Mouse (Mus musculus): Measurements from ENCODE around the gene Gucy2g. TPM values are rescaled to one million over a fixed set of nuclear protein-coding genes. Genes with fewer than 3 reads are reported as not detected.
A peak's percentile ranks its signal among the peaks of the same experiment; 100 is the strongest.

The Gucy2g gene
- polyA plus RNA-seq, 1 experiment from 2014 or later: not detected

- H3K36me3 ChIP-seq: no peaks in the 10 kb centered on the region
- H3K27me3 ChIP-seq: no peaks in the 10 kb centered on the region
- ATAC-seq (ENCODE audit: low FRiP score): no peak
- 32% methylated on average over 7 of the region's 7 CpGs for WGBS
- no peak overlapping the region for H3K27ac ChIP-seq
- H3K4me1 ChIP-seq: no peaks in the 10 kb centered on the region
- no peak overlapping the region for H3K9ac ChIP-seq
- H3K4me3 ChIP-seq: no peak overlapping the region
- no peaks in the 10 kb centered on the region for H3K9me3 ChIP-seq (replicated peaks)
- no peak overlapping the region for H3K4me2 ChIP-seq (replicated peaks)
These were observed 3.8 kb upstream of the Gucy2g start for GRCm38 (mm10) chr19:55244791-55245231.

GRCm38 (mm10) chr19:55239766-55240426 lies 1.1 kb downstream of the Gucy2g start:
- Histone ChIP-seq H3K4me3 (no peak overlapping the region), H3K27ac (no peak overlapping the region), H3K4me2 (replicated peaks) (no peak overlapping the region), H3K9me3 (replicated peaks) (no peaks in the 10 kb centered on the region), H3K27me3 (no peaks in the 10 kb centered on the region), H3K36me3 (no peaks in the 10 kb centered on the region), H3K4me1 (no peaks in the 10 kb centered on the region), H3K9ac (no peak overlapping the region)
- ATAC-seq (ENCODE audit: low FRiP score): no peak
- 73% methylated on average over 6 of the region's 6 CpGs for WGBS

GRCm38 (mm10) chr19:55236564-55236963 lies 4.5 kb downstream of the Gucy2g start:
- no peak overlapping the region for H3K27ac ChIP-seq
- H3K4me1 ChIP-seq: no peaks in the 10 kb centered on the region
- no peak for ATAC-seq (ENCODE audit: low FRiP score)
- no peak overlapping the region for H3K4me3 ChIP-seq
- no peak overlapping the region for H3K4me2 ChIP-seq (replicated peaks)
- H3K9ac ChIP-seq: no peak overlapping the region
- H3K27me3 ChIP-seq: no peaks in the 10 kb centered on the region
- no peaks in the 10 kb centered on the region for H3K36me3 ChIP-seq
- WGBS: 82% methylated on average over 5 of the region's 5 CpGs
- H3K9me3 ChIP-seq (replicated peaks): no peaks in the 10 kb centered on the region

- Histone ChIP-seq H3K27me3 (no peaks in the 10 kb centered on the region), H3K27ac (no peak overlapping the region), H3K36me3 (no peaks in the 10 kb centered on the region), H3K9me3 (replicated peaks) (no peaks in the 10 kb centered on the region), H3K9ac (no peak overlapping the region), H3K4me3 (no peak overlapping the region), H3K4me2 (replicated peaks) (no peak overlapping the region), H3K4me1 (no peaks in the 10 kb centered on the region)
- ATAC-seq (ENCODE audit: low FRiP score): no peak
- 55% methylated on average over 2 of the region's 2 CpGs for WGBS
These were observed 5.0 kb downstream of the Gucy2g start for GRCm38 (mm10) chr19:55236026-55236425.

GRCm38 (mm10) chr19:55232136-55232535 lies 8.9 kb downstream of the Gucy2g start:
- H3K4me1 ChIP-seq: peaks cover 3% of the 10 kb centered on the region; the same call in 1 of the 2 replicates
- no peak overlapping the region for H3K4me3 ChIP-seq
- no peak overlapping the region for H3K4me2 ChIP-seq (replicated peaks)
- H3K9ac ChIP-seq: no peak overlapping the region
- ATAC-seq (ENCODE audit: low FRiP score): no peak
- H3K27me3 ChIP-seq: no peaks in the 10 kb centered on the region
- H3K27ac ChIP-seq: no peak overlapping the region
- H3K36me3 ChIP-seq: no peaks in the 10 kb centered on the region
- 54% methylated on average over 8 of the region's 8 CpGs for WGBS
- no peaks in the 10 kb centered on the region for H3K9me3 ChIP-seq (replicated peaks)

GRCm38 (mm10) chr19:55231081-55231480 lies 10.0 kb downstream of the Gucy2g start:
- WGBS: 84% methylated on average over 10 of the region's 10 CpGs
- ATAC-seq (ENCODE audit: low FRiP score): no peak
- Histone ChIP-seq H3K4me2 (replicated peaks) (no peak overlapping the region), H3K4me1 (peaks cover 3% of the 10 kb centered on the region; the same call in 1 of the 2 replicates), H3K27me3 (no peaks in the 10 kb centered on the region), H3K9ac (no peak overlapping the region), H3K27ac (no peak overlapping the region), H3K9me3 (replicated peaks) (no peaks in the 10 kb centered on the region), H3K36me3 (no peaks in the 10 kb centered on the region), H3K4me3 (no peak overlapping the region)

GRCm38 (mm10) chr19:55227135-55227534 lies 13.9 kb downstream of the Gucy2g start:
- no peak overlapping the region for H3K27ac ChIP-seq
- no peaks in the 10 kb centered on the region for H3K36me3 ChIP-seq
- 81% methylated on average over 7 of the region's 7 CpGs for WGBS

GRCm38 (mm10) chr19:55226621-55227020 lies 14.4 kb downstream of the Gucy2g start:
- no peak for ATAC-seq (ENCODE audit: low FRiP score)
- Histone ChIP-seq H3K27ac (no peak overlapping the region), H3K27me3 (no peaks in the 10 kb centered on the region), H3K9ac (no peak overlapping the region), H3K4me3 (no peak overlapping the region), H3K4me1 (peaks cover 3% of the 10 kb centered on the region; the same call in 1 of the 2 replicates), H3K4me2 (replicated peaks) (no peak overlapping the region), H3K36me3 (no peaks in the 10 kb centered on the region), H3K9me3 (replicated peaks) (no peaks in the 10 kb centered on the region)
- 68% methylated on average over 5 of the region's 5 CpGs for WGBS

More at GRCm38 (mm10) chr19:55227135-55227534, 13.9 kb downstream of the Gucy2g start:
- no peak overlapping the region for H3K4me2 ChIP-seq (replicated peaks)
- H3K9me3 ChIP-seq (replicated peaks): no peaks in the 10 kb centered on the region
- H3K9ac ChIP-seq: no peak overlapping the region
- peaks cover 3% of the 10 kb centered on the region; the same call in 1 of the 2 replicates for H3K4me1 ChIP-seq
- H3K27me3 ChIP-seq: no peaks in the 10 kb centered on the region
- no peak for ATAC-seq (ENCODE audit: low FRiP score)
- H3K4me3 ChIP-seq: no peak overlapping the region

- Histone ChIP-seq H3K9ac (no peak overlapping the region), H3K27me3 (peaks cover 4% of the 10 kb centered on the region; the same call in 1 of the 2 replicates)
- 92% methylated on average over 9 of the region's 9 CpGs for WGBS
These were observed 18.8 kb downstream of the Gucy2g start for GRCm38 (mm10) chr19:55222268-55222667.

GRCm38 (mm10) chr19:55221208-55221607 lies 19.8 kb downstream of the Gucy2g start:
- H3K27ac ChIP-seq: no peak overlapping the region
- H3K27me3 ChIP-seq: peaks cover 4% of the 10 kb centered on the region; the same call in 1 of the 2 replicates
- WGBS: 82% methylated on average over 6 of the region's 6 CpGs
- H3K4me2 ChIP-seq (replicated peaks): no peak overlapping the region
- peaks cover 7% of the 10 kb centered on the region for H3K4me1 ChIP-seq
- H3K9me3 ChIP-seq (replicated peaks): no peaks in the 10 kb centered on the region
- H3K36me3 ChIP-seq: no peaks in the 10 kb centered on the region
- ATAC-seq (ENCODE audit: low FRiP score): no peak
- H3K4me3 ChIP-seq: no peak overlapping the region
- no peak overlapping the region for H3K9ac ChIP-seq

More at GRCm38 (mm10) chr19:55222268-55222667, 18.8 kb downstream of the Gucy2g start:
- no peak for ATAC-seq (ENCODE audit: low FRiP score)
- Histone ChIP-seq H3K27ac (no peak overlapping the region), H3K9me3 (replicated peaks) (no peaks in the 10 kb centered on the region), H3K4me3 (no peak overlapping the region), H3K4me2 (replicated peaks) (no peak overlapping the region), H3K4me1 (peaks cover 7% of the 10 kb centered on the region), H3K36me3 (no peaks in the 10 kb centered on the region)

- 81% methylated on average over 8 of the region's 8 CpGs for WGBS
- Histone ChIP-seq H3K36me3 (no peaks in the 10 kb centered on the region), H3K4me1 (peaks cover 7% of the 10 kb centered on the region), H3K27ac (no peak overlapping the region), H3K27me3 (peaks cover 4% of the 10 kb centered on the region; the same call in 1 of the 2 replicates), H3K4me3 (no peak overlapping the region), H3K9ac (no peak overlapping the region), H3K4me2 (replicated peaks) (no peak overlapping the region), H3K9me3 (replicated peaks) (no peaks in the 10 kb centered on the region)
- ATAC-seq (ENCODE audit: low FRiP score): no peak
These were observed 21.7 kb downstream of the Gucy2g start for GRCm38 (mm10) chr19:55219359-55219758.

GRCm38 (mm10) chr19:55218741-55219221 lies 22.3 kb downstream of the Gucy2g start:
- peak overlapping the region; percentile 51 for H3K4me2 ChIP-seq (replicated peaks)
- peaks cover 4% of the 10 kb centered on the region; the same call in 1 of the 2 replicates for H3K27me3 ChIP-seq
- H3K4me3 ChIP-seq: peak overlapping the region; percentile 30
- peaks cover 7% of the 10 kb centered on the region for H3K4me1 ChIP-seq
- H3K9me3 ChIP-seq (replicated peaks): no peaks in the 10 kb centered on the region
- 26% methylated on average over 12 of the region's 12 CpGs for WGBS
- no peak overlapping the region for H3K27ac ChIP-seq
- H3K9ac ChIP-seq: peak overlapping the region; percentile 15
- H3K36me3 ChIP-seq: no peaks in the 10 kb centered on the region
- 0 out of 2 replicates have a peak, but pooled peaks have one; percentile 18 for ATAC-seq (ENCODE audit: low FRiP score)

All from hindbrain, embryonic 12.5 days (tissue).